Mouse (Mus musculus): ENCODE data around the gene Samhd1. TPM values are rescaled to one million over a fixed set of nuclear protein-coding genes. Genes with fewer than 3 reads are reported as not detected.

The Samhd1 gene
- polyA plus RNA-seq, 1 experiment from 2014 or later, result 27.5 TPM

GRCm38 (mm10) chr2:157060557-157061305 is 74.3 kb downstream of the Samhd1 start:
- DNase-seq (ENCODE audit: low spot score), result no peak
- no peak overlapping the region for H3K4me2 ChIP-seq (ENCODE audit: low read depth, severe bottlenecking)
- ATAC-seq (ENCODE audit: insufficient number of reproducible peaks, low FRiP score, low TSS enrichment, low read depth), result no peak
- H3K4me1 ChIP-seq (ENCODE audit: control insufficient read depth, insufficient read depth, low read length), result peaks cover 15% of the 10 kb centered on the region
- no peak overlapping the region for H3K4me3 ChIP-seq (ENCODE audit: low read depth, low read length)
- no peak overlapping the region for H3K27ac ChIP-seq (replicated peaks; ENCODE audit: low read depth, low read length)
- H3K27me3 ChIP-seq (ENCODE audit: control insufficient read depth, insufficient read depth, low read length), result no peaks in the 10 kb centered on the region
- no peak overlapping the region for H3K9ac ChIP-seq (ENCODE audit: low read length)
- peaks cover 10% of the 10 kb centered on the region; the same call in 1 of the 2 replicates for H3K36me3 ChIP-seq (ENCODE audit: control insufficient read depth, insufficient read depth, low read length)
- WGBS, result 82% methylated on average over 11 of the region's 11 CpGs
- no peaks in the 10 kb centered on the region for H3K9me3 ChIP-seq (ENCODE audit: control insufficient read depth, low read length)

GRCm38 (mm10) chr2:157060037-157060436 is 75.0 kb downstream of the Samhd1 start:
- Histone ChIP-seq H3K4me1 (ENCODE audit: control insufficient read depth, insufficient read depth, low read length) (peaks cover 15% of the 10 kb centered on the region), H3K4me3 (ENCODE audit: low read depth, low read length) (no peak overlapping the region), H3K4me2 (ENCODE audit: low read depth, severe bottlenecking) (no peak overlapping the region), H3K27ac (replicated peaks; ENCODE audit: low read depth, low read length) (no peak overlapping the region), H3K36me3 (ENCODE audit: control insufficient read depth, insufficient read depth, low read length) (peaks cover 10% of the 10 kb centered on the region; the same call in 1 of the 2 replicates), H3K27me3 (ENCODE audit: control insufficient read depth, insufficient read depth, low read length) (no peaks in the 10 kb centered on the region), H3K9ac (ENCODE audit: low read length) (no peak overlapping the region), H3K9me3 (ENCODE audit: control insufficient read depth, low read length) (no peaks in the 10 kb centered on the region)
- DNase-seq (ENCODE audit: low spot score) (no peak), ATAC-seq (ENCODE audit: insufficient number of reproducible peaks, low FRiP score, low TSS enrichment, low read depth) (no peak)
- WGBS, result 90% methylated on average over 14 of the region's 14 CpGs

GRCm38 (mm10) chr2:157059166-157059565 is 75.9 kb downstream of the Samhd1 start:
- Histone ChIP-seq H3K4me1 (ENCODE audit: control insufficient read depth, insufficient read depth, low read length) (peaks cover 15% of the 10 kb centered on the region), H3K4me3 (ENCODE audit: low read depth, low read length) (no peak overlapping the region), H3K9ac (ENCODE audit: low read length) (peak overlapping the region; percentile 17; the same call in 1 of the 2 replicates), H3K27me3 (ENCODE audit: control insufficient read depth, insufficient read depth, low read length) (no peaks in the 10 kb centered on the region), H3K36me3 (ENCODE audit: control insufficient read depth, insufficient read depth, low read length) (peaks cover 12% of the 10 kb centered on the region; the same call in 1 of the 2 replicates), H3K4me2 (ENCODE audit: low read depth, severe bottlenecking) (peak overlapping the region; percentile 5; the same call in 1 of the 2 replicates), H3K9me3 (ENCODE audit: control insufficient read depth, low read length) (no peaks in the 10 kb centered on the region), H3K27ac (replicated peaks; ENCODE audit: low read depth, low read length) (peak overlapping the region; percentile 64)
- 60% methylated on average over 8 of the region's 8 CpGs for WGBS
- peak; percentile 35 for DNase-seq (ENCODE audit: low spot score)
- no peak for ATAC-seq (ENCODE audit: insufficient number of reproducible peaks, low FRiP score, low TSS enrichment, low read depth)

- peak overlapping the region; percentile 41; the same call in 1 of the 2 replicates for H3K9ac ChIP-seq (ENCODE audit: low read length)
Measured at GRCm38 (mm10) chr2:157058342-157058998, 76.6 kb downstream of the Samhd1 start.

GRCm38 (mm10) chr2:157057758-157058157 is 77.3 kb downstream of the Samhd1 start:
- Histone ChIP-seq H3K9me3 (ENCODE audit: control insufficient read depth, low read length) (no peaks in the 10 kb centered on the region), H3K27me3 (ENCODE audit: control insufficient read depth, insufficient read depth, low read length) (no peaks in the 10 kb centered on the region), H3K36me3 (ENCODE audit: control insufficient read depth, insufficient read depth, low read length) (peaks cover 20% of the 10 kb centered on the region; the same call in 1 of the 2 replicates), H3K4me1 (ENCODE audit: control insufficient read depth, insufficient read depth, low read length) (peaks cover 15% of the 10 kb centered on the region), H3K27ac (replicated peaks; ENCODE audit: low read depth, low read length) (no peak overlapping the region), H3K4me3 (ENCODE audit: low read depth, low read length) (no peak overlapping the region), H3K4me2 (ENCODE audit: low read depth, severe bottlenecking) (no peak overlapping the region), H3K9ac (ENCODE audit: low read length) (no peak overlapping the region)
- ATAC-seq (ENCODE audit: insufficient number of reproducible peaks, low FRiP score, low TSS enrichment, low read depth) (no peak), DNase-seq (ENCODE audit: low spot score) (no peak)
- WGBS, result 84% methylated on average over 4 of the region's 4 CpGs

More at GRCm38 (mm10) chr2:157058342-157058998, 76.6 kb downstream of the Samhd1 start:
- H3K4me1 ChIP-seq (ENCODE audit: control insufficient read depth, insufficient read depth, low read length), result peaks cover 15% of the 10 kb centered on the region
- peak overlapping the region; percentile 29; the same call in 1 of the 2 replicates for H3K4me2 ChIP-seq (ENCODE audit: low read depth, severe bottlenecking)
- DNase-seq (ENCODE audit: low spot score), result peak; percentile 85
- ATAC-seq (ENCODE audit: insufficient number of reproducible peaks, low FRiP score, low TSS enrichment, low read depth), result peak; percentile 83
- no peaks in the 10 kb centered on the region for H3K9me3 ChIP-seq (ENCODE audit: control insufficient read depth, low read length)
- H3K27ac ChIP-seq (replicated peaks; ENCODE audit: low read depth, low read length), result peak overlapping the region; percentile 64
- H3K36me3 ChIP-seq (ENCODE audit: control insufficient read depth, insufficient read depth, low read length), result peaks cover 15% of the 10 kb centered on the region; the same call in 1 of the 2 replicates
- H3K4me3 ChIP-seq (ENCODE audit: low read depth, low read length), result no peak overlapping the region
- WGBS, result 7% methylated on average over 18 of the region's 18 CpGs
- H3K27me3 ChIP-seq (ENCODE audit: control insufficient read depth, insufficient read depth, low read length), result no peaks in the 10 kb centered on the region

- DNase-seq (ENCODE audit: low spot score) (no peak), ATAC-seq (ENCODE audit: insufficient number of reproducible peaks, low FRiP score, low TSS enrichment, low read depth) (no peak)
- Histone ChIP-seq H3K27me3 (ENCODE audit: control insufficient read depth, insufficient read depth, low read length) (no peaks in the 10 kb centered on the region), H3K27ac (replicated peaks; ENCODE audit: low read depth, low read length) (no peak overlapping the region), H3K4me3 (ENCODE audit: low read depth, low read length) (no peak overlapping the region), H3K4me2 (ENCODE audit: low read depth, severe bottlenecking) (no peak overlapping the region), H3K9ac (ENCODE audit: low read length) (no peak overlapping the region), H3K9me3 (ENCODE audit: control insufficient read depth, low read length) (no peaks in the 10 kb centered on the region), H3K4me1 (ENCODE audit: control insufficient read depth, insufficient read depth, low read length) (peaks cover 15% of the 10 kb centered on the region), H3K36me3 (ENCODE audit: control insufficient read depth, insufficient read depth, low read length) (peaks cover 22% of the 10 kb centered on the region; the same call in 1 of the 2 replicates)
- WGBS, result 90% methylated on average over 3 of the region's 3 CpGs
Measured at GRCm38 (mm10) chr2:157057186-157057585, 77.9 kb downstream of the Samhd1 start.

GRCm38 (mm10) chr2:157055721-157056120 is 79.3 kb downstream of the Samhd1 start:
- Histone ChIP-seq H3K4me2 (ENCODE audit: low read depth, severe bottlenecking) (no peak overlapping the region), H3K4me1 (ENCODE audit: control insufficient read depth, insufficient read depth, low read length) (peaks cover 15% of the 10 kb centered on the region), H3K4me3 (ENCODE audit: low read depth, low read length) (no peak overlapping the region), H3K9ac (ENCODE audit: low read length) (no peak overlapping the region), H3K36me3 (ENCODE audit: control insufficient read depth, insufficient read depth, low read length) (peaks cover 20% of the 10 kb centered on the region; the same call in 1 of the 2 replicates), H3K27ac (replicated peaks; ENCODE audit: low read depth, low read length) (no peak overlapping the region), H3K9me3 (ENCODE audit: control insufficient read depth, low read length) (no peaks in the 10 kb centered on the region), H3K27me3 (ENCODE audit: control insufficient read depth, insufficient read depth, low read length) (no peaks in the 10 kb centered on the region)
- DNase-seq (ENCODE audit: low spot score) (no peak), ATAC-seq (ENCODE audit: insufficient number of reproducible peaks, low FRiP score, low TSS enrichment, low read depth) (no peak)
- 93% methylated on average over 6 of the region's 6 CpGs for WGBS

GRCm38 (mm10) chr2:157054816-157055215 is 80.2 kb downstream of the Samhd1 start:
- H3K9ac ChIP-seq (ENCODE audit: low read length), result no peak overlapping the region
- no peaks in the 10 kb centered on the region for H3K9me3 ChIP-seq (ENCODE audit: control insufficient read depth, low read length)
- H3K27me3 ChIP-seq (ENCODE audit: control insufficient read depth, insufficient read depth, low read length), result no peaks in the 10 kb centered on the region
- DNase-seq (ENCODE audit: low spot score) (no peak), ATAC-seq (ENCODE audit: insufficient number of reproducible peaks, low FRiP score, low TSS enrichment, low read depth) (no peak)
- no peak overlapping the region for H3K27ac ChIP-seq (replicated peaks; ENCODE audit: low read depth, low read length)
- no peak overlapping the region for H3K4me3 ChIP-seq (ENCODE audit: low read depth, low read length)
- no peak overlapping the region for H3K4me2 ChIP-seq (ENCODE audit: low read depth, severe bottlenecking)
- peaks cover 17% of the 10 kb centered on the region; the same call in 1 of the 2 replicates for H3K36me3 ChIP-seq (ENCODE audit: control insufficient read depth, insufficient read depth, low read length)
- H3K4me1 ChIP-seq (ENCODE audit: control insufficient read depth, insufficient read depth, low read length), result peaks cover 15% of the 10 kb centered on the region
- 76% methylated on average over 5 of the region's 5 CpGs for WGBS

Data from limb, embryonic 11.5 days (tissue).